Mouse (Mus musculus) liver, embryonic 14 days (tissue): ENCODE results near the gene Klc4. TPM values are rescaled to one million over a fixed set of nuclear protein-coding genes. Genes with fewer than 3 reads are reported as not detected.

Experiments
- polyA plus RNA-seq: library from polyadenylated mRNA; depleted of rRNA; stranded (reverse); fragments of >200 nt; gene quantifications from 2 replicates; pipeline ENCODE4 v1.2.3, GENCODE M21; 2012; rRNA removed

The Klc4 gene
- 3.3 and 4.2 TPM in 2 replicates for polyA plus RNA-seq

DNA sequence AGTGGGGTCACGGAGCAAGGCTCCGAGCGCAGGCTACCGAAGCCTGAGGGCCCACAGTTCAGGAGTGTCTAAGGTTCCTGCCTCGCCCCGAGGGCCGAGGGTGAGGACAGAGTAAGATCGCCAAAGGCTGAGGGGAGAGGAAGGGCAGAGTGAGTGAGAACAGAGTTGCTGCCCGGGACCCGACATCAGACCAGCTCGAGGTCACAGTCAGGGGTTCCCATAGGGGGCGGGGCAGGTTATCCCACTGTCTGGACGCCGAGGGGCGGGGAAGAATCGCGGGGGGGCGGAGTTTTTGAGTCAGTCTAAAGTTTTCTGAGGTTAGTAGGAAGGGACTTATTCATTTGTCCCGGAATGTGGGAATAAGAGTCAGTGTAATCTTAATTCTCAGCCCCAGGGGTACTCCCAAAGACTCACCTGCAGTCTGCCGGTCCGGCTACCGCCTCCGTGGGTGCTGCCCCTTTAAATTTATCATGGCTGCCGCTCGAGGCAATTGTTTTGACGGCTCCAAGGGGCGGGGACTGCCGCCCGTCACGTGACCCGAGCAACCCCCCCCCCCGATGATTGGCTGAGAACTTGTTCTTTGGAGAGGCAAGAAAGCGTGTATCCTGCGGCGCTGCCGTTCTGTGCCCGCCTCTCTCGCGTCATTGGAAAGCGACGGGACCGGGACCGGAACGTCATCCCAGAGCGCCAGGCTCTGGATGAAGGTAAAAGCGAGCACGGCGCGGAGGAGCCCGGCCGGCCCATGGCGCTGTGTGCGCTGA lies at the start of gene Klc4, which contains the start of gene Mrpl2:
TSS of gene Klc4 (minus strand) at position 462 of the 761 bp plus-strand sequence.
TSS of gene Mrpl2 (plus strand) at position 669 of the 761 bp plus-strand sequence.

GRCm38 (mm10) chr17:46680760-46681373 lies 35.0 kb upstream of the Klc4 start, which contains the start of gene Klhdc3:
Klhdc3 (minus strand) TSS chr17:46680914.

DNA sequence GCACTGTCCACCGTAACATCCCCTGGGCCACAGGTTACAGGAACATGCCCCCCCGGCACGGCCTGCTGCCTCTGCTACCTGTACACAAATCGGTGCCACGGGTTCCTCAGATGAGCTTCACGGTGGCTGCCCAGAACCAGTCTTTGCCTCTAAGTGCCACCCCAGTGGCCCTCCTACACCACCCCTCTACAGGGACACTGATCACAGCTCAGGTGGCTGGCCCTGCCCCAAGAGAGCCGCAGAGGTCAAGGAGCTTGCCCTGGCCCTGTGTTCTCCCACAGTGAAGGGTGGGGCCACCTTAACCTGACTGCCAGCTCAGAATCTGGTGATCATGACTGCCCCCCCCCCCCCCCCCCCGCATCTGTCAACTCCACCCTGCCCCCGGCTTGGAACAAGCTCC lies 32.6 kb upstream of the Klc4 start, which contains the start of gene Mea1:
TSS of gene Mea1 (plus strand) at position 378 of the 400 bp plus-strand sequence.

GRCm38 (mm10) chr17:46673850-46674529 lies 28.2 kb upstream of the Klc4 start, which contains the start of gene Rrp36:
Rrp36 (minus strand) TSS chr17:46674352.

DNA sequence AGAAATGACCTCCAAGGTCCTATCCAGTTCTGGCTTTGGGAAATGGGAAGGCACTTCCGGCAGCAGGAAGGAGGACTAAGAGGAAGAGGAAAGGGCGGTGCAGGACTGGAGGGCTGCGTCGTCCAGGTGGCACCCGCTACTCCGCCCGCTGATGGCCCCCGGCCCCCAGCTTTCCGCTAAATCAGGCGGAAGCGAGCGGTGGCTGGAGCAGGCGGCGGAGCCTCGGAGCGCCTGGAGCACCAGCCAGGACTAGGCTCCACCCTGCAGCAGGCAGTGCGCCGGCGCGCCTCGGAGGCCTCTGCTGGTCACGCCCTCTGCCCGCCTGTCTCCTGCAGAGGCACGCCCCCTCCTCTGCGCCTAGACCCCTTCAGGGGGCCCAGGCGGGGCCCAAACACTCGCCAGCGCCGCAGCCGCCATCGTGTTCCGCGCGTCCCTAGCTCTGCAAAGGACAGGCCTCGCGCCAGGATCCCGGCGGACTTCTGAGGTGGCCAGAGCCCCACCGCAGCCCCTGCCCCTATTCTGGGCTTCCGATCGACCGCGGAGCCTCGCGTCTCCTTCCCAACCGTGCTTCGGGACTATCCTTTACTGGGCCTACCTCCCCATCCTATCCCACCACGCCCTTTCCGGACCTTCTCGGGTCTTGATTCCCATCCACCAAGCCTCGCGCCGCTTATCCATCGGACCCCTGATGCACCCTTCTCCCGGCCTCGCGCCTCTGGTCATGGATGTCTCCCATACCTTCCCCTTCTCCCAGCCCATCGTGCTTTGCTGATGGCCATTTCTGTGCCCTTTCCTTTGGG lies 4.6 kb upstream of the Klc4 start, which contains the start of gene Cul7:
TSS of gene Cul7 (plus strand) at position 106 of the 800 bp plus-strand sequence.

DNA sequence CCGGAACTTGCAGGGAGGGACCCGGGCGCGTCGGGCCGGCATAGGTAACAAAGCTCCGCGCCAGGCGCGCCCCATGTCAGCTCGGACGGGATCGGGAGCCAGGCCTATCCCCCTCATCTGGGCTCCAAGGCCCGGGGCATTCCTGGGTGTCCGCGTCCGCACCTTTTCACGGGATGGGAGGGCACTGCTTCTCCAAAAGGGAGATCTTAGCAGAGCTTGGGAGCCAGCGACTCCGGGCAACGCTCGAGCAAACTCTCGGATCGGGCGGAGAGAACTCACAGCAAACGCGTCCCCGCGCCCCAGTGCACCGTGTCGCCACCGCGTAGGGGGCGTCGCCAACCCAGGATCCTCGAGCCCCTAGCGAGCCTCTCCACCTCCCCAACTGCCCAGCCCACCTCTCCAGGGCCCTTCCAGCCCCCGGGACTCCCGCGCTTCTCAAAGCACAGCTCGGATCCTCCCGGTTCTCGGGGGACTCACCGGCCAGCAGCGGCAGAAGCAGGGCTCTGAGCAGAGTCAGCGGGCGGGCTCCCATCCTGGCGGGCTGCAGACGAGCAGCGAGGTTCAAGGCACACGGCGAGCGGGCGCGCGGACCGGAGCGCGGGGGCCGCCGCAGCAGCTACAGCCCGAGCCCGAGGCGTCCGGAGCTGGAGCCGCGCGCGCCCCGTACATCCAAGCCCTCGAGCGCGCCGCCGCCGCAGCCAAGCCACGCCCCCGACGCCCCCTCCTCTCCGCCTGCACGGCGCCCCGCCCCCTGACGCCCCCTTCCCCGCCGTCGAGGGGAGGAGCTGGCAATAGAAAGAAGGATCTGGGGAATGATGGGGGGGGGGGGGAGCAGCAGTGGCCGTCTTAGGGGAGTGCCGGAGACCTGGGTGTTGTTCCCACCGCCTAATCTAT lies 16.8 kb downstream of the Klc4 start, which contains the start of gene Ptk7:
TSS of gene Ptk7 (minus strand) at position 714 of the 894 bp plus-strand sequence.

Other genes with a start within 250 kb of the Klc4 start
- gene Crip3, start 217.1 kb downstream of the Klc4 start, polyA plus RNA-seq = 0.13 and 0.15 TPM in 2 replicates
- gene Slc22a7, start 207.6 kb downstream of the Klc4 start, polyA plus RNA-seq = not detected in 2 replicates
- 0.01 TPM in 2 replicates for gene Ttbk1, start 158.3 kb downstream of the Klc4 start, polyA plus RNA-seq
- gene Dnph1, start 149.3 kb downstream of the Klc4 start, polyA plus RNA-seq = 14.7 and 15.5 TPM in 2 replicates
- gene Cul9, start 99.6 kb downstream of the Klc4 start, polyA plus RNA-seq = 0.53 and 0.63 TPM in 2 replicates
- 15.7 and 15.8 TPM in 2 replicates for gene Srf, start 89.8 kb downstream of the Klc4 start, polyA plus RNA-seq
- 3.6 and 3.7 TPM in 2 replicates for gene Ptk7, start 16.5 kb downstream of the Klc4 start, polyA plus RNA-seq
- gene Mrpl2, start 207 bp upstream of the Klc4 start, polyA plus RNA-seq = 35.6 and 37.0 TPM in 2 replicates
- gene Cul7, start 4.3 kb upstream of the Klc4 start, polyA plus RNA-seq = 13.2 and 13.9 TPM in 2 replicates
- gene Rrp36, start 28.3 kb upstream of the Klc4 start, polyA plus RNA-seq = 21.1 and 24.2 TPM in 2 replicates
- gene Mea1, start 32.8 kb upstream of the Klc4 start, polyA plus RNA-seq = 38.2 and 43.8 TPM in 2 replicates
- gene Klhdc3, start 34.9 kb upstream of the Klc4 start, polyA plus RNA-seq = 34.0 and 41.3 TPM in 2 replicates
- gene Ppp2r5d, start 59.1 kb upstream of the Klc4 start, polyA plus RNA-seq = 22.5 and 25.0 TPM in 2 replicates
- 8.4 and 8.9 TPM in 2 replicates for gene Pex6, start 65.4 kb upstream of the Klc4 start, polyA plus RNA-seq
- gene Gnmt, start 83.1 kb upstream of the Klc4 start, polyA plus RNA-seq = 15.3 and 17.4 TPM in 2 replicates
- 17.8 and 18.8 TPM in 2 replicates for gene Cnpy3, start 106.2 kb upstream of the Klc4 start, polyA plus RNA-seq
- gene Ptcra, start 117.7 kb upstream of the Klc4 start, polyA plus RNA-seq = 0.01 and 0.07 TPM in 2 replicates
- 32.9 and 35.8 TPM in 2 replicates for gene 2310039H08Rik, start 126.6 kb upstream of the Klc4 start, polyA plus RNA-seq
- 44.3 and 52.4 TPM in 2 replicates for gene Rpl7l1, start 136.7 kb upstream of the Klc4 start, polyA plus RNA-seq
- gene Bicral, start 212.5 kb upstream of the Klc4 start, polyA plus RNA-seq = 2.9 TPM in 2 replicates
- gene Tbcc, start 244.7 kb upstream of the Klc4 start, polyA plus RNA-seq = 8.6 and 9.1 TPM in 2 replicates